Mouse (Mus musculus): ENCODE measurements around the gene Btrc. TPM values are rescaled to one million over a fixed set of nuclear protein-coding genes. Genes with fewer than 3 reads are reported as not detected.
A peak's percentile ranks its signal among the peaks of the same experiment; 100 is the strongest.

Btrc gene
- polyA plus RNA-seq, 1 experiment = 17.1 TPM

DNA sequence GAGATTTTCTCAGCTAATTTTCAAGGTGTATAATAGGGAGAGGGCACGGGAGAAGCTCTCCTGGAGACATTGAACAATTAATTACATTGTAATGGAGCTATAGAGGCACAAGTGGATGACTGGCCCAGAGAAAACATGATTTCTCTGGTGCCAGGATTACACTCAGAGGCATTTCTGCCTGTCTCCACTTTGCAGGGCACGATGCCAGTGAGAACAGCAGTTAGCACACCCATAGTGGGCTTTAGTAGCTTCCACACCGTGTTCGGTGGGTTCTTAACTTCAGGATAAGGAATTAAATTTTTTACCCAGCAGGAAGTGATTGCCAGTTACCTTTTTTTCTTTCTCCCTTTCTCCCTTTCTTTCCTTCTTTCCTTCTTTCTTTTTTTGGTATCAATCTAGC lies 147.9 kb downstream of the Btrc start:
- Histone ChIP-seq H3K27ac (ENCODE audit: control insufficient read depth, insufficient read depth, low read length) (no peak overlapping the region), H3K36me3 (ENCODE audit: control insufficient read depth, insufficient read depth, low read length) (peaks cover 15% of the 10 kb centered on the region), H3K27me3 (ENCODE audit: control insufficient read depth, insufficient read depth, low read length) (no peaks in the 10 kb centered on the region), H3K4me3 (ENCODE audit: control insufficient read depth, insufficient read depth, low read length) (no peak overlapping the region), H3K4me1 (replicated peaks; ENCODE audit: control insufficient read depth, insufficient read depth, low read length) (no peaks in the 10 kb centered on the region; the same call in 1 of the 2 replicates)
- 95% methylated on average over 4 of the region's 4 CpGs for WGBS
- TF ChIP-seq POLR2A (IDR thresholded peaks at IDR 0.05; ENCODE audit: control insufficient read depth, extremely low read depth, insufficient read depth, low read length, poor library complexity) = no peak
- no peak for TF ChIP-seq CTCF (IDR thresholded peaks at IDR 0.05; ENCODE audit: borderline replicate concordance, control insufficient read depth, extremely low read depth, insufficient read depth, low read length, poor library complexity)
- no peak for DNase-seq

DNA sequence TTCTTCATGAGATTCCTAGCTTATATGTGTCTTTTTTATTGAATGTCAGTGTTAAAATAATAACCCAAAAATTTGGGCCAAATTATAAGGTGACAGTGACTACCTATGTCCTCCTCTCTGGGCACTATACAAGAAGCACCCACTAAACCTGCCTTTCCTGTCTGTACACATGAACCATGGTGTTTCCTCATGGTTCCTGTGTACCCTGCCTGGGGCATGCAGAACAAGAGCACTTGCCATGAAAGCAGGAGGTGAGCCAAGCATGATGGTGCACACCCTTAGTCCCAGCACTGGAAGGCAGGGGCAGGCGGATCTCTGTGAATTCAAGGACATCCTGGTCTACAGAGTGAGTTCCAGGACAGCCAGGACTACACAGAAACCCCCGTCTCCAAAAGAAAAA lies 151.8 kb downstream of the Btrc start:
- Histone ChIP-seq H3K4me3 (ENCODE audit: control insufficient read depth, insufficient read depth, low read length) (no peak overlapping the region), H3K27me3 (ENCODE audit: control insufficient read depth, insufficient read depth, low read length) (no peaks in the 10 kb centered on the region), H3K36me3 (ENCODE audit: control insufficient read depth, insufficient read depth, low read length) (peaks cover 15% of the 10 kb centered on the region), H3K27ac (ENCODE audit: control insufficient read depth, insufficient read depth, low read length) (no peak overlapping the region), H3K4me1 (replicated peaks; ENCODE audit: control insufficient read depth, insufficient read depth, low read length) (no peaks in the 10 kb centered on the region; the same call in 1 of the 2 replicates)
- TF ChIP-seq POLR2A (IDR thresholded peaks at IDR 0.05; ENCODE audit: control insufficient read depth, extremely low read depth, insufficient read depth, low read length, poor library complexity) (no peak), CTCF (IDR thresholded peaks at IDR 0.05; ENCODE audit: borderline replicate concordance, control insufficient read depth, extremely low read depth, insufficient read depth, low read length, poor library complexity) (no peak)
- 98% methylated on average over 2 of the region's 2 CpGs for WGBS
- DNase-seq = no peak

DNA sequence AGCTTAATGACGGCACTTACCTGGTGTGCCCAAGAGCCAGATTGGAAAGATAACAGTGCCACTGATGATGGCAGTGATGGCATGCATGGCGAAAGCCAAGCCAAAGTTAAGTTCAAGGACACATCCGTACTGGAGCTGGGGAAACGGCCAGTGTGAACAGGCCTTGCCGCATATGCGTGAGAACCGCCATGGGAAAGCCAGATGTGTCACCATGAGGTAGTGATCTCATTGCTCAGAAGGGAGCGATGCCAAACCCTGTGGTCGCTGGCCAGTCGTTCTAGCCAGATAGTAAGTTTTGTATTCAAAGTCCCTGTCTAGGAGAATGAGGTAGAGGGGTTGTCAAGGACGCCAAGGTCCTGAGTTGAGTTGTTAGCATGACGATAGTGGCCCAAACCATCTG lies 152.7 kb downstream of the Btrc start:
- Histone ChIP-seq H3K4me1 (replicated peaks; ENCODE audit: control insufficient read depth, insufficient read depth, low read length) (no peaks in the 10 kb centered on the region; the same call in 1 of the 2 replicates), H3K36me3 (ENCODE audit: control insufficient read depth, insufficient read depth, low read length) (peaks cover 15% of the 10 kb centered on the region), H3K4me3 (ENCODE audit: control insufficient read depth, insufficient read depth, low read length) (no peak overlapping the region), H3K27me3 (ENCODE audit: control insufficient read depth, insufficient read depth, low read length) (no peaks in the 10 kb centered on the region), H3K27ac (ENCODE audit: control insufficient read depth, insufficient read depth, low read length) (no peak overlapping the region)
- 98% methylated on average over 12 of the region's 12 CpGs for WGBS
- TF ChIP-seq POLR2A (IDR thresholded peaks at IDR 0.05; ENCODE audit: control insufficient read depth, extremely low read depth, insufficient read depth, low read length, poor library complexity) = no peak
- TF ChIP-seq CTCF (IDR thresholded peaks at IDR 0.05; ENCODE audit: borderline replicate concordance, control insufficient read depth, extremely low read depth, insufficient read depth, low read length, poor library complexity) = no peak
- DNase-seq = no peak

DNA sequence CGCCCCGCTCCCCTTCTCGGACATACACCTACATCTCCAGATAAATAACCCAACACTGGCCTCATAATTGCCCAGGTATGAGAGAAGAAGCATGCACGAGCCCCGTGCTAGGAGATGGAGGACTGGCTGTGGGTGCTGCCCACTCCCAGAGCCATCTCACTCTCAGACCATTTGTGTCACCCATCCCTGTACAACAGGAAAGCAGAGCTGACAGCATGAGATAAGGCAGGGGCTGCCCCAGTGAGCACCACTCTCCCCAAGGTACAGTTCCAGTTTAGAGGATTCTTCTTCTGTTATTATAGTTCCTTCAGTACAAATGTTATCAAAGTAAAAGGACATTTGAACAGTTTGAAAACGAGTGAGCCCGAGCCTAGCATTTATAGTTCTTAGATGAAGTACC lies 163.8 kb downstream of the Btrc start:
- WGBS = 64% methylated on average over 7 of the region's 7 CpGs

DNA sequence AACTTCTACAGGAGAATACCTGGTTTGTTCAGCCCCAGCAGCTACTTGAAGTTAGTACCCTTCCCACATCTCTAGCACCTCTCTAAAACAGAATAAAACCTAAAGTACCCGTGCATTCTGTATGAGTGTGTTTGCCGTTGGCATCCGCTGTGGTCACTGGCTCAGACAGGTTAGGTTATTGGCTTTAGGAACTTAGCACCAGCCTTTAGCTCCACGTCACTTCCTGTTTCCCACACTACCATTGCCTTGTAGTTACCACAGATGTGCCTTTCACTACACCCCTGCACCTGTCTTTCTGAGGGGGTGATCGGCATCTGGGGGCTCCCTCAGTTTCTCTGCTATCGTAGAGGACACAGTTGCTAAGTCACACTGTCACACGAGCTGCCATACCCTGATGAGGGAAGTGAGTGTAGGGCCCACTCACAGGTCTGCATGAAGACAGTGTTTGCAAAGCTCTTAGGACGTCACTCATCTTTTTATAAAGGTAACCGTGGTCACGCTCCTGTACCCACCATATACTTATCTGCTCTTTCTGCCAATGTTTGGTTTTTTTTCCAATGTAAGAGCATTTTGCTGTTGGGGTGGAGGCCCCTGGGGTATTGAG lies 164.5 kb downstream of the Btrc start:
- peak overlapping the region; percentile 84 for H3K27ac ChIP-seq (ENCODE audit: control insufficient read depth, insufficient read depth, low read length)
- TF ChIP-seq CTCF (IDR thresholded peaks at IDR 0.05; ENCODE audit: borderline replicate concordance, control insufficient read depth, extremely low read depth, insufficient read depth, low read length, poor library complexity) (no peak), POLR2A (IDR thresholded peaks at IDR 0.05; ENCODE audit: control insufficient read depth, extremely low read depth, insufficient read depth, low read length, poor library complexity) (no peak)
- no peak overlapping the region for H3K4me3 ChIP-seq (ENCODE audit: control insufficient read depth, insufficient read depth, low read length)
- peaks cover 48% of the 10 kb centered on the region for H3K4me1 ChIP-seq (replicated peaks; ENCODE audit: control insufficient read depth, insufficient read depth, low read length)
- H3K27me3 ChIP-seq (ENCODE audit: control insufficient read depth, insufficient read depth, low read length) = no peaks in the 10 kb centered on the region
- 5% methylated on average over 10 of the region's 10 CpGs for WGBS
- H3K36me3 ChIP-seq (ENCODE audit: control insufficient read depth, insufficient read depth, low read length) = no peaks in the 10 kb centered on the region
- peak; percentile 65 for DNase-seq

More for the DNA sequence above, 163.8 kb downstream of the Btrc start:
- Histone ChIP-seq H3K36me3 (ENCODE audit: control insufficient read depth, insufficient read depth, low read length) (no peaks in the 10 kb centered on the region), H3K4me1 (replicated peaks; ENCODE audit: control insufficient read depth, insufficient read depth, low read length) (peaks cover 48% of the 10 kb centered on the region), H3K27me3 (ENCODE audit: control insufficient read depth, insufficient read depth, low read length) (no peaks in the 10 kb centered on the region), H3K4me3 (ENCODE audit: control insufficient read depth, insufficient read depth, low read length) (no peak overlapping the region), H3K27ac (ENCODE audit: control insufficient read depth, insufficient read depth, low read length) (peak overlapping the region; percentile 84)
- no peak for DNase-seq
- TF ChIP-seq CTCF (IDR thresholded peaks at IDR 0.05; ENCODE audit: borderline replicate concordance, control insufficient read depth, extremely low read depth, insufficient read depth, low read length, poor library complexity) = no peak
- TF ChIP-seq POLR2A (IDR thresholded peaks at IDR 0.05; ENCODE audit: control insufficient read depth, extremely low read depth, insufficient read depth, low read length, poor library complexity) = no peak

DNA sequence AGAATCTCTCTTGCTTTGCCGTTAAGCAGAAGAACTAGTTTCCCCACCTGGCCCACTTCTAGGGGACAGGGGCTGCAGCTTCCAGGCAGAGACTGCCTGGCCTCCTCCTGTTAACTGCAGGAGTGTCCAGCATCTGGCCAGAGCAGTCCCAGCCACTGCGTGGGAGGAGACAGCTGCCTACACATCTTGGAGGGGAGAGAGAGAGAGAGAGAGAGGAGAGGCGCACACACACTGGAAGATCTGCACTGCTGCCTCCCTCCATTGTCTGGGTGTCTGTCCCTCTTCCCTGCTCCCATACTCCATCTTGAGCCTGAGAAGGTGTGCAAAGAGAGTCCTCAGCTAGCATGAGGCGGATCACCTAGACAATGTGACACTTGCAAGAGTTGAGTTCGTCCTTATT lies 165.8 kb downstream of the Btrc start:
- no peak for DNase-seq
- Histone ChIP-seq H3K27me3 (ENCODE audit: control insufficient read depth, insufficient read depth, low read length) (no peaks in the 10 kb centered on the region), H3K27ac (ENCODE audit: control insufficient read depth, insufficient read depth, low read length) (peak overlapping the region; percentile 84), H3K4me3 (ENCODE audit: control insufficient read depth, insufficient read depth, low read length) (no peak overlapping the region), H3K4me1 (replicated peaks; ENCODE audit: control insufficient read depth, insufficient read depth, low read length) (peaks cover 48% of the 10 kb centered on the region), H3K36me3 (ENCODE audit: control insufficient read depth, insufficient read depth, low read length) (no peaks in the 10 kb centered on the region)
- 45% methylated on average over 5 of the region's 5 CpGs for WGBS
- TF ChIP-seq CTCF (IDR thresholded peaks at IDR 0.05; ENCODE audit: borderline replicate concordance, control insufficient read depth, extremely low read depth, insufficient read depth, low read length, poor library complexity) = no peak
- no peak for TF ChIP-seq POLR2A (IDR thresholded peaks at IDR 0.05; ENCODE audit: control insufficient read depth, extremely low read depth, insufficient read depth, low read length, poor library complexity)

Measured in thymus, adult 2 months (tissue).